Mouse (Mus musculus): ENCODE results near the gene Art3. TPM values are rescaled to one million over a fixed set of nuclear protein-coding genes. Genes with fewer than 3 reads are reported as not detected.
A peak's percentile ranks its signal among the peaks of the same experiment; 100 is the strongest.

The Art3 gene
- polyA plus RNA-seq, 1 experiment from 2014 or later: 13.5 TPM

GRCm38 (mm10) chr5:92327929-92328328 is 3.7 kb upstream of the Art3 start, which contains the start of gene Cxcl9:
Gene Cxcl9 (minus strand): TSS chr5:92328079.
- Histone ChIP-seq H3K27ac (replicated peaks) (no peak within 1 kb of the TSS), H3K4me1 (replicated peaks; ENCODE audit: control insufficient read depth, insufficient read depth) (no peaks in the 10 kb centered on the region), H3K9ac (ENCODE audit: low read length) (no peak within 1 kb of the TSS), H3K27me3 (ENCODE audit: control insufficient read depth, insufficient read depth, low read length) (no peaks in the 10 kb centered on the region), H3K36me3 (ENCODE audit: control insufficient read depth, insufficient read depth, low read length) (no peaks in the 10 kb centered on the region), H3K4me3 (ENCODE audit: low read depth, low read length) (no peak within 1 kb of the TSS), H3K9me3 (ENCODE audit: control insufficient read depth, low read length) (no peaks in the 10 kb centered on the region), H3K4me2 (replicated peaks; ENCODE audit: low read depth) (no peak within 1 kb of the TSS)
- no peak for ATAC-seq (ENCODE audit: low FRiP score, low TSS enrichment)
- WGBS: 70% methylated on average over 7 of the region's 7 CpGs
- no peak for DNase-seq (ENCODE audit: low spot score)
- TF ChIP-seq CTCF (IDR thresholded peaks at IDR 0.05; ENCODE audit: low read depth) (no peak), EP300 (optimal IDR thresholded peaks at IDR 0.05) (no peak)

- H3K4me2 ChIP-seq (replicated peaks; ENCODE audit: low read depth): no peak overlapping the region
- TF ChIP-seq EP300 (optimal IDR thresholded peaks at IDR 0.05) (no peak), CTCF (IDR thresholded peaks at IDR 0.05; ENCODE audit: low read depth) (no peak)
- H3K9ac ChIP-seq (ENCODE audit: low read length): no peak overlapping the region
- H3K36me3 ChIP-seq (ENCODE audit: control insufficient read depth, insufficient read depth, low read length): no peaks in the 10 kb centered on the region
- no peak for DNase-seq (ENCODE audit: low spot score)
- no peaks in the 10 kb centered on the region for H3K9me3 ChIP-seq (ENCODE audit: control insufficient read depth, low read length)
- no peak overlapping the region for H3K4me3 ChIP-seq (ENCODE audit: low read depth, low read length)
- no peak for ATAC-seq (ENCODE audit: low FRiP score, low TSS enrichment)
- H3K27me3 ChIP-seq (ENCODE audit: control insufficient read depth, insufficient read depth, low read length): no peaks in the 10 kb centered on the region
- 80% methylated on average over 12 of the region's 12 CpGs for WGBS
- H3K4me1 ChIP-seq (replicated peaks; ENCODE audit: control insufficient read depth, insufficient read depth): no peaks in the 10 kb centered on the region
- H3K27ac ChIP-seq (replicated peaks): no peak overlapping the region
Measured at GRCm38 (mm10) chr5:92331122-92331521, 505 bp upstream of the Art3 start.

GRCm38 (mm10) chr5:92332359-92332840 is 773 bp downstream of the Art3 start:
- ATAC-seq (ENCODE audit: low FRiP score, low TSS enrichment): peak; percentile 38; the same call in 1 of the 2 replicates
- Histone ChIP-seq H3K9ac (ENCODE audit: low read length) (peak overlapping the region; percentile 24), H3K27ac (replicated peaks) (peak overlapping the region; percentile 78), H3K4me2 (replicated peaks; ENCODE audit: low read depth) (peak overlapping the region; percentile 26), H3K4me1 (replicated peaks; ENCODE audit: control insufficient read depth, insufficient read depth) (no peaks in the 10 kb centered on the region), H3K9me3 (ENCODE audit: control insufficient read depth, low read length) (no peaks in the 10 kb centered on the region), H3K27me3 (ENCODE audit: control insufficient read depth, insufficient read depth, low read length) (no peaks in the 10 kb centered on the region), H3K4me3 (ENCODE audit: low read depth, low read length) (peak overlapping the region; percentile 1), H3K36me3 (ENCODE audit: control insufficient read depth, insufficient read depth, low read length) (no peaks in the 10 kb centered on the region)
- no peak for TF ChIP-seq CTCF (IDR thresholded peaks at IDR 0.05; ENCODE audit: low read depth)
- TF ChIP-seq EP300 (optimal IDR thresholded peaks at IDR 0.05): no peak
- 36% methylated on average over 9 of the region's 9 CpGs for WGBS
- no peak for DNase-seq (ENCODE audit: low spot score)

- no peaks in the 10 kb centered on the region for H3K4me1 ChIP-seq (replicated peaks; ENCODE audit: control insufficient read depth, insufficient read depth)
- no peak overlapping the region for H3K4me3 ChIP-seq (ENCODE audit: low read depth, low read length)
- no peaks in the 10 kb centered on the region for H3K27me3 ChIP-seq (ENCODE audit: control insufficient read depth, insufficient read depth, low read length)
- TF ChIP-seq EP300 (optimal IDR thresholded peaks at IDR 0.05): no peak
- no peak for TF ChIP-seq CTCF (IDR thresholded peaks at IDR 0.05; ENCODE audit: low read depth)
- DNase-seq (ENCODE audit: low spot score) (no peak), ATAC-seq (ENCODE audit: low FRiP score, low TSS enrichment) (no peak)
- WGBS: 69% methylated on average over 3 of the region's 3 CpGs
- no peak overlapping the region for H3K27ac ChIP-seq (replicated peaks)
- no peaks in the 10 kb centered on the region for H3K9me3 ChIP-seq (ENCODE audit: control insufficient read depth, low read length)
- no peak overlapping the region for H3K9ac ChIP-seq (ENCODE audit: low read length)
- H3K4me2 ChIP-seq (replicated peaks; ENCODE audit: low read depth): no peak overlapping the region
- H3K36me3 ChIP-seq (ENCODE audit: control insufficient read depth, insufficient read depth, low read length): no peaks in the 10 kb centered on the region
Measured at GRCm38 (mm10) chr5:92336743-92337142, 5.1 kb downstream of the Art3 start.

- TF ChIP-seq EP300 (optimal IDR thresholded peaks at IDR 0.05) (no peak), CTCF (IDR thresholded peaks at IDR 0.05; ENCODE audit: low read depth) (no peak)
- Histone ChIP-seq H3K4me3 (ENCODE audit: low read depth, low read length) (no peak overlapping the region), H3K9ac (ENCODE audit: low read length) (no peak overlapping the region), H3K27me3 (ENCODE audit: control insufficient read depth, insufficient read depth, low read length) (no peaks in the 10 kb centered on the region), H3K4me2 (replicated peaks; ENCODE audit: low read depth) (no peak overlapping the region), H3K36me3 (ENCODE audit: control insufficient read depth, insufficient read depth, low read length) (no peaks in the 10 kb centered on the region), H3K27ac (replicated peaks) (no peak overlapping the region), H3K9me3 (ENCODE audit: control insufficient read depth, low read length) (no peaks in the 10 kb centered on the region), H3K4me1 (replicated peaks; ENCODE audit: control insufficient read depth, insufficient read depth) (no peaks in the 10 kb centered on the region)
- DNase-seq (ENCODE audit: low spot score): no peak
- WGBS: 59% methylated on average over 4 of the region's 4 CpGs
- ATAC-seq (ENCODE audit: low FRiP score, low TSS enrichment): no peak
Measured at GRCm38 (mm10) chr5:92340606-92341005, 9.0 kb downstream of the Art3 start.

- DNase-seq (ENCODE audit: low spot score) (no peak), ATAC-seq (ENCODE audit: low FRiP score, low TSS enrichment) (no peak)
- H3K27me3 ChIP-seq (ENCODE audit: control insufficient read depth, insufficient read depth, low read length): no peaks in the 10 kb centered on the region
Measured at GRCm38 (mm10) chr5:92345006-92345405, 13.4 kb downstream of the Art3 start.

More at GRCm38 (mm10) chr5:92345006-92345405, 13.4 kb downstream of the Art3 start:
- WGBS: 86% methylated on average over 8 of the region's 8 CpGs
- H3K4me3 ChIP-seq (ENCODE audit: low read depth, low read length): no peak overlapping the region
- H3K9ac ChIP-seq (ENCODE audit: low read length): no peak overlapping the region
- H3K4me2 ChIP-seq (replicated peaks; ENCODE audit: low read depth): no peak overlapping the region
- no peaks in the 10 kb centered on the region for H3K9me3 ChIP-seq (ENCODE audit: control insufficient read depth, low read length)
- no peaks in the 10 kb centered on the region for H3K36me3 ChIP-seq (ENCODE audit: control insufficient read depth, insufficient read depth, low read length)
- no peak for TF ChIP-seq CTCF (IDR thresholded peaks at IDR 0.05; ENCODE audit: low read depth)
- no peak for TF ChIP-seq EP300 (optimal IDR thresholded peaks at IDR 0.05)
- no peaks in the 10 kb centered on the region for H3K4me1 ChIP-seq (replicated peaks; ENCODE audit: control insufficient read depth, insufficient read depth)
- H3K27ac ChIP-seq (replicated peaks): no peak overlapping the region

Measured in stomach, postnatal 0 days (tissue).